Mouse (Mus musculus) CD4-positive naive resting alpha-beta T cell, adult 57 days (primary cell): ENCODE measurements around the gene Mylk4. TPM values are rescaled to one million over a fixed set of nuclear protein-coding genes. Genes with fewer than 3 reads are reported as not detected.

Source experiments
- total RNA-seq: library from RNA; stranded (reverse); gene quantifications from one replicate; pipeline ENCODE4 v1.2.4, GENCODE M21; 2023

Gene Mylk4
- total RNA-seq: not detected

GRCm38 (mm10) chr13:32783816-32784215, at the start of gene Mylk4:
Gene Mylk4, minus strand, starts transcription at chr13:32783954.

GRCm38 (mm10) chr13:32802259-32803081, 18.7 kb upstream of the Mylk4 start, which contains the start of gene D930007J09Rik:
Gene D930007J09Rik, minus strand, starts transcription at chr13:32802849.

DNA sequence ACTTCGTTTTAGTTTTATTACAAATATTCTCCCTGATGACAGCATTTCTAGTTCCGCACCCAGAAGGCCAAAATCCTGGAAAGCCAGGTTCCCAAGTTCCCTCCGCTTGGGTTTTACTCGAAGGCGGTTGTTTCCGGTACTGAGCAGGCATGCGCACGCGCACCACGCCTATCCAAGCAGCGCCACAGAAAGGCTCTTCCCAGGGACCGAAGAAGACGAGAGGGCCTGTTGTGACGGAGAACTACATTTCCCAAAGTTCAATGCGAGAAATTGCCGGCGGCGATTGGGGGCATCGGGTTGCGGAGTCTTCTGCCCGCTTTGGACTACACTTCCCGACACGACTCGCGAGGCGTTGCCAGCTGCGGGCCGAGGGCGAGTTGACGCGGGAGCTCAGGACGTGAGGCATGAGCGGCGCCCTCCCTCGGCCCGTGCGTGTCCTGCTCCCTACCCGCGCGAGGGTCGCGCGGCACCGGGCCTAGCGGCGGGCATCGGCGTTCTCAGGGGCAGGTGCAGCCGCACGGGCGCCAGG, 18.0 kb upstream of the Mylk4 start, which contains the start of gene Wrnip1:
TSS of gene Wrnip1 (plus strand) at position 346 of the 529 bp plus-strand sequence.

Other genes with a start within 250 kb of the Mylk4 start
- 44.3 TPM for gene Wrnip1, start 18.1 kb upstream of the Mylk4 start, total RNA-seq
- not detected for gene D930007J09Rik, start 18.9 kb upstream of the Mylk4 start, total RNA-seq
- 8.4 TPM for gene Serpinb1a, start 67.2 kb upstream of the Mylk4 start, total RNA-seq
- gene Serpinb1c, start 114.3 kb upstream of the Mylk4 start, total RNA-seq: not detected
- 10.3 TPM for gene Serpinb6b, start 181.3 kb upstream of the Mylk4 start, total RNA-seq
- gene Serpinb9, start 219.3 kb upstream of the Mylk4 start, total RNA-seq: 5.6 TPM
- gene Serpinb9b, start 243.5 kb upstream of the Mylk4 start, total RNA-seq: not detected